Mouse (Mus musculus): ENCODE data around the gene Appl1. TPM values are rescaled to one million over a fixed set of nuclear protein-coding genes. Genes with fewer than 3 reads are reported as not detected.
A peak's percentile ranks its signal among the peaks of the same experiment; 100 is the strongest.

Gene Appl1
- polyA plus RNA-seq, 1 experiment, result 4.6 TPM

DNA sequence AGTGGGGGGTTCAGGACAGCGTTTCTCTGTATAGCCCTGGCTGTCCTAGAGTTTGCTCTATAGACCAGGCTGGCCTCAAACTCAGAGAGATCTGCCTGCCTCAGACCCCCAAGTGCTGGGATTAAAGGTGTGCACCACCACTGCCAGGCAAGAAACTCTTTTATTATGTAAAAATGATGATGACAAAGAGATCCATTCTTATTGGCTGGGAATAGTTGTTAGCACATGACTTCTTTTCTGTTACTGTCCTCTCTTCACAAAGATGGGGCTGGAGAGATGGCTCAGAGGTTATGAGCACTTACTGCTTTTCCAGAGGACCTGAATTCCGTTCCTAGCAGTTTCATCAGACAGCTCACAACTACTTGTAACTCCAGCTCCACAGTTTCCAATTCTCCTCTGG is 91.1 kb downstream of the Appl1 start:
- H3K79me2 ChIP-seq (ENCODE audit: control insufficient read depth, insufficient read depth), result no peaks in the 10 kb centered on the region
- TF ChIP-seq TCF12 (IDR thresholded peaks at IDR 0.05; ENCODE audit: insufficient read depth, poor library complexity, severe bottlenecking) (no peak), MAX (IDR thresholded peaks at IDR 0.05; ENCODE audit: low read depth) (no peak), TCF3 (IDR thresholded peaks at IDR 0.05; ENCODE audit: insufficient read length, low read depth) (no peak), MYOD1 (IDR thresholded peaks at IDR 0.05; ENCODE audit: control insufficient read depth in 1 of 3, insufficient read length in 2 of 3, low read depth in 2 of 3) (no peak), USF1 (IDR thresholded peaks at IDR 0.05; ENCODE audit: low read depth) (no peak), POLR2AphosphoS2 (IDR thresholded peaks at IDR 0.05; ENCODE audit: insufficient read length, low read depth) (no peak), POLR2A (IDR thresholded peaks at IDR 0.05; ENCODE audit: insufficient read length, low read depth) (no peak), E2F4 (IDR thresholded peaks at IDR 0.05; ENCODE audit: insufficient read depth) (no peak), REST (IDR thresholded peaks at IDR 0.05; ENCODE audit: insufficient read depth, insufficient read length) (no peak), CEBPB (IDR thresholded peaks at IDR 0.05; ENCODE audit: insufficient read depth, poor library complexity, severe bottlenecking) (no peak), SRF (IDR thresholded peaks at IDR 0.05; ENCODE audit: control insufficient read depth, insufficient read length, low read depth) (no peak), MYOG (IDR thresholded peaks at IDR 0.05; ENCODE audit: control insufficient read depth in 1 of 3, insufficient read depth in 1 of 3, insufficient read length in 2 of 3, low read depth in 2 of 3) (no peak)

DNA sequence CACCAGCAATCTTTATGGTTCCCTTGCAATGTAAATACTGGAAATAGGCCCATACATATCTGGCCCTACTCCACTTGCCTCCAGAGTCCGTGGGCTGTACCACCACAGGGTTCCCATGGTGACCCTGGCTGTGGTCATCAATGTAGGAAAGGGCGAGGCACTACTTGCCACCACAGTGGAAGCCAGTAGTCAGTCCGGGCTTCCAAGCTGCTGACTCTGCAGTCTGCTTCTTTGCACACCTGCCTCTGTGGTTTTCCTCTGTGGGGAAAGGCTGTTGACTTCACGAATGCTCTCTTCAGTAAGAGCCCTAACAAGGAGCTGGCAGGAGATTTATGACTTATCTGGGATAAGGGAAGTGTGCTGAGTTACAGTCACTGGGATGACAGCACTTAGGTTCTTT is 92.3 kb downstream of the Appl1 start:
- Histone ChIP-seq H3K4me3 (no peak overlapping the region), H3K27me3 (ENCODE audit: control insufficient read depth, insufficient read depth, insufficient read length) (peaks cover 13% of the 10 kb centered on the region), H3K36me3 (ENCODE audit: control insufficient read depth, insufficient read depth) (no peaks in the 10 kb centered on the region), H3K79me2 (ENCODE audit: control insufficient read depth, insufficient read depth) (no peaks in the 10 kb centered on the region), H3ac (ENCODE audit: control insufficient read depth, insufficient read length) (no peak overlapping the region), H3K4me2 (ENCODE audit: low read depth) (peak overlapping the region; percentile 18)
- no peak for TF ChIP-seq SRF (IDR thresholded peaks at IDR 0.05; ENCODE audit: control insufficient read depth, insufficient read length, low read depth)
- TF ChIP-seq MYOG (IDR thresholded peaks at IDR 0.05; ENCODE audit: control insufficient read depth in 1 of 3, insufficient read depth in 1 of 3, insufficient read length in 2 of 3, low read depth in 2 of 3), result peak in 1 of 3 experiments; percentile 65
- no peak for TF ChIP-seq USF1 (IDR thresholded peaks at IDR 0.05; ENCODE audit: low read depth)
- peak in 2 of 3 experiments; percentile 20 to 62 for TF ChIP-seq MYOD1 (IDR thresholded peaks at IDR 0.05; ENCODE audit: control insufficient read depth in 1 of 3, insufficient read length in 2 of 3, low read depth in 2 of 3)
- TF ChIP-seq CEBPB (IDR thresholded peaks at IDR 0.05; ENCODE audit: insufficient read depth, poor library complexity, severe bottlenecking), result no peak

More for the DNA sequence above, 91.1 kb downstream of the Appl1 start:
- Histone ChIP-seq H3K4me3 (no peak overlapping the region), H3K27me3 (ENCODE audit: control insufficient read depth, insufficient read depth, insufficient read length) (peaks cover 13% of the 10 kb centered on the region), H3K36me3 (ENCODE audit: control insufficient read depth, insufficient read depth) (no peaks in the 10 kb centered on the region), H3ac (ENCODE audit: control insufficient read depth, insufficient read length) (no peak overlapping the region), H3K4me2 (ENCODE audit: low read depth) (no peak overlapping the region)

Other genes starting within 250 kb of the Appl1 start
- 0.66 TPM for gene Asb14, start 76.7 kb downstream of the Appl1 start, polyA plus RNA-seq (2012; fragmentation: generic; extraction: Trizol)
- gene Hesx1, start 23.2 kb upstream of the Appl1 start, polyA plus RNA-seq (2012; fragmentation: generic; extraction: Trizol), result not detected
- gene Il17rd, start 67.7 kb upstream of the Appl1 start, polyA plus RNA-seq (2012; fragmentation: generic; extraction: Trizol), result 1.9 TPM
- 6.6 TPM for gene Arhgef3, start 143.7 kb upstream of the Appl1 start, polyA plus RNA-seq (2012; fragmentation: generic; extraction: Trizol)

Measured in myocyte (in vitro differentiated cells).